Mouse (Mus musculus): ENCODE data around the gene Olfr187.
A peak's percentile ranks its signal among the peaks of the same experiment; 100 is the strongest.
"Not testable (repeated sequence)": the region's sequence is repeated elsewhere in the genome, so short reads cannot be mapped to it uniquely, and the experiment has no call there.

The Olfr187 gene

GRCm38 (mm10) chr16:59039710-59040109 is at the start of gene Olfr187:
TSS of gene Olfr187 (minus strand) at chr16:59039767.
- no peak for DNase-seq (ENCODE audit: low read depth, low spot score)

GRCm38 (mm10) chr16:59081113-59081512 is 41.5 kb upstream of the Olfr187 start:
- DNase-seq (ENCODE audit: low read depth, low spot score): not testable (repeated sequence)

GRCm38 (mm10) chr16:59077905-59078304 is 38.3 kb upstream of the Olfr187 start, which contains the start of gene Olfr190:
TSS of gene Olfr190 (minus strand) at chr16:59078005.
- DNase-seq (ENCODE audit: low read depth, low spot score): no peak

- DNase-seq (ENCODE audit: low read depth, low spot score): no peak
Measured at GRCm38 (mm10) chr16:59073520-59073919, 34.0 kb upstream of the Olfr187 start.

GRCm38 (mm10) chr16:59071755-59072154 is 32.2 kb upstream of the Olfr187 start:
- no peak for DNase-seq (ENCODE audit: low read depth, low spot score)

GRCm38 (mm10) chr16:59062411-59062810 is 22.8 kb upstream of the Olfr187 start:
- DNase-seq (ENCODE audit: low read depth, low spot score): peak; percentile 9

GRCm38 (mm10) chr16:59049286-59049685 is 9.7 kb upstream of the Olfr187 start:
- not testable (repeated sequence) for DNase-seq (ENCODE audit: low read depth, low spot score)

GRCm38 (mm10) chr16:59048860-59049259 is 9.3 kb upstream of the Olfr187 start:
- DNase-seq (ENCODE audit: low read depth, low spot score): no peak

- no peak for DNase-seq (ENCODE audit: low read depth, low spot score)
Measured at GRCm38 (mm10) chr16:59047579-59047978, 8.0 kb upstream of the Olfr187 start.

GRCm38 (mm10) chr16:59045835-59046234 is 6.3 kb upstream of the Olfr187 start:
- DNase-seq (ENCODE audit: low read depth, low spot score): no peak

GRCm38 (mm10) chr16:59030191-59030590 is 9.4 kb downstream of the Olfr187 start, which contains the start of gene Olfr186:
TSS of gene Olfr186 (minus strand) at chr16:59030291.
- DNase-seq (ENCODE audit: low read depth, low spot score): no peak

- DNase-seq (ENCODE audit: low read depth, low spot score): peak; percentile 1
Measured at GRCm38 (mm10) chr16:59013357-59014018, 26.1 kb downstream of the Olfr187 start.

- DNase-seq (ENCODE audit: low read depth, low spot score): no peak
Measured at GRCm38 (mm10) chr16:59007146-59007545, 32.4 kb downstream of the Olfr187 start.

- DNase-seq (ENCODE audit: low read depth, low spot score): no peak
Measured at GRCm38 (mm10) chr16:58995057-58995456, 44.5 kb downstream of the Olfr187 start, which contains the start of gene Olfr183. TSS of gene Olfr183 (plus strand) at chr16:58995357.
